Mouse (Mus musculus): Measurements from ENCODE around the gene Sc5d. TPM values are rescaled to one million over a fixed set of nuclear protein-coding genes. Genes with fewer than 3 reads are reported as not detected.

Gene Sc5d
- polyA plus RNA-seq, 1 experiment = 65.9 TPM

- TF ChIP-seq CTCF (IDR thresholded peaks at IDR 0.05; ENCODE audit: borderline replicate concordance, insufficient read depth, low read length) = no peak
- no peak for TF ChIP-seq POLR2A (IDR thresholded peaks at IDR 0.05; ENCODE audit: low read depth, low read length)
- H3K4me3 ChIP-seq (ENCODE audit: insufficient read depth, low read length) = no peak overlapping the region
- peaks cover 12% of the 10 kb centered on the region for H3K4me1 ChIP-seq (ENCODE audit: control insufficient read depth, insufficient read depth, low read length)
- no peak overlapping the region for H3K27ac ChIP-seq (ENCODE audit: insufficient read depth, low read length)
Observed at GRCm38 (mm10) chr9:42268371-42268770, 4.3 kb upstream of the Sc5d start.

- TF ChIP-seq CTCF (IDR thresholded peaks at IDR 0.05; ENCODE audit: borderline replicate concordance, insufficient read depth, low read length) = no peak
- no peak for TF ChIP-seq POLR2A (IDR thresholded peaks at IDR 0.05; ENCODE audit: low read depth, low read length)
- Histone ChIP-seq H3K4me1 (ENCODE audit: control insufficient read depth, insufficient read depth, low read length) (peaks cover 9% of the 10 kb centered on the region; the same call in 1 of the 2 replicates), H3K27ac (ENCODE audit: insufficient read depth, low read length) (no peak overlapping the region), H3K4me3 (ENCODE audit: insufficient read depth, low read length) (no peak overlapping the region)
Observed at GRCm38 (mm10) chr9:42265309-42265708, 1.3 kb upstream of the Sc5d start.

GRCm38 (mm10) chr9:42263709-42264111 lies 346 bp downstream of the Sc5d start:
- H3K4me3 ChIP-seq (ENCODE audit: insufficient read depth, low read length) = peak overlapping the region; percentile 96
- H3K4me1 ChIP-seq (ENCODE audit: control insufficient read depth, insufficient read depth, low read length) = peaks cover 9% of the 10 kb centered on the region; the same call in 1 of the 2 replicates
- peak overlapping the region; percentile 1; the same call in 1 of the 2 replicates for H3K27ac ChIP-seq (ENCODE audit: insufficient read depth, low read length)
- no peak for TF ChIP-seq POLR2A (IDR thresholded peaks at IDR 0.05; ENCODE audit: low read depth, low read length)
- TF ChIP-seq CTCF (IDR thresholded peaks at IDR 0.05; ENCODE audit: borderline replicate concordance, insufficient read depth, low read length) = no peak

DNA sequence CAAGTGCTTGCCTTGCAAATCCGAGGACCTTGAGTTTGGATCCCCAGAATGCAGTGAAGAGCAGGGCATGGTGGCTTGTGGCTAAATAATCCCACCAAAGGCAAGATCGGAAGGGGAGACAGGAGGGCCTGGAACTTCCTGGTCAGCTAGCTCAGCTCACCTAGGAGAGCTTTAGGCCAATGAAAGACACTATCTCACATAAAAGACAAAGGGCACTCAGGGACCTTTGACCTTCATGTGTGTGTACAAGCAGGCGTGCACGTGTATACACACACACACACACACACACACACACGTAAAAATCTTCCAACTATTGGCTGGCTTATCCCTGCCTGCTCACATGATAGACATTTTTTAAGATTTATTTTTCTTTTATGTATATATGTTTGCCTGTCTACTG lies 3.6 kb downstream of the Sc5d start:
- TF ChIP-seq CTCF (IDR thresholded peaks at IDR 0.05; ENCODE audit: borderline replicate concordance, insufficient read depth, low read length) (no peak), POLR2A (IDR thresholded peaks at IDR 0.05; ENCODE audit: low read depth, low read length) (no peak)
- H3K4me1 ChIP-seq (ENCODE audit: control insufficient read depth, insufficient read depth, low read length) = peaks cover 9% of the 10 kb centered on the region; the same call in 1 of the 2 replicates
- H3K27ac ChIP-seq (ENCODE audit: insufficient read depth, low read length) = no peak overlapping the region
- no peak overlapping the region for H3K4me3 ChIP-seq (ENCODE audit: insufficient read depth, low read length)

- Histone ChIP-seq H3K4me1 (ENCODE audit: control insufficient read depth, insufficient read depth, low read length) (no peaks in the 10 kb centered on the region), H3K27ac (ENCODE audit: insufficient read depth, low read length) (no peak overlapping the region), H3K4me3 (ENCODE audit: insufficient read depth, low read length) (no peak overlapping the region)
- TF ChIP-seq CTCF (IDR thresholded peaks at IDR 0.05; ENCODE audit: borderline replicate concordance, insufficient read depth, low read length) = no peak
- TF ChIP-seq POLR2A (IDR thresholded peaks at IDR 0.05; ENCODE audit: low read depth, low read length) = no peak
Observed at GRCm38 (mm10) chr9:42249112-42249511, 14.9 kb downstream of the Sc5d start.

DNA sequence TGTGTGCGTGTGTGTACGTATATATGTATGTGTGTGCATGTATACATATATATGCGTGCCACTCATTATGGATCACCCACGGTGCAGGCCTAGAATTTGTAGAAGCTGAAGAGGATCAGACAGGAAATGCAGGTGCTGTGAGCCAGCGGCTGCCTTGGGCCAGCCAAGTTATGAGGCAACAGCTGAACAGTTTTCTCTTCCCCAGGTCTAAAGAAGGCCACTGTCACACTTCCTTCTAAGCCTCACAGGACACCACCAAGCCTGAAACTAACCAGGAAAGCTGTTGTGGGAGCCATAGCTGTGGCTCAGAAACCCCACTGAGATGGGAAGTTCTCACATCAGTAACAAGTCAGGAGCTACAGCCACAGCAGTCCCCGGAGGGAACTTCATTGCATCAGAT lies 17.4 kb downstream of the Sc5d start:
- Histone ChIP-seq H3K4me3 (ENCODE audit: insufficient read depth, low read length) (no peak overlapping the region), H3K27ac (ENCODE audit: insufficient read depth, low read length) (no peak overlapping the region), H3K4me1 (ENCODE audit: control insufficient read depth, insufficient read depth, low read length) (no peaks in the 10 kb centered on the region)
- TF ChIP-seq POLR2A (IDR thresholded peaks at IDR 0.05; ENCODE audit: low read depth, low read length) = no peak

DNA sequence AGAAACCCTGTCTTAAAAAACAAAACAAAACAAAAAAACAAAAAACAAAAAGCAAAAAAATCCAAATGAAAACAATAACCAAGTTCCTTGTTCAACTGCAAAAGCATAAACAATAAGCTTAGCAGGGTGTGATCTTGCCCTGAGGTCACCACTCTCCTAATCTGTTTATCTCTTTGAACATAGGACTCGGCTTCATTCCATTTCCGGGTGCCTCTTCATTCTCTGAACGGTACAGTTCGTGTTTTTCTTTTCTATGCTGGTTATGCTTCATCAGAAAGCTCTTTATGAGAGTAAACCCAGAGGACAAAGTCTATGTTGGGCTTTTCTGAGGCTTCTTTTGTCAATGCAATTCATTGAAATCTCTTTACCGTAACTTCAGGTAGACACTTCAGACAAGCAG lies 19.9 kb downstream of the Sc5d start:
- H3K4me3 ChIP-seq (ENCODE audit: insufficient read depth, low read length) = no peak overlapping the region

DNA sequence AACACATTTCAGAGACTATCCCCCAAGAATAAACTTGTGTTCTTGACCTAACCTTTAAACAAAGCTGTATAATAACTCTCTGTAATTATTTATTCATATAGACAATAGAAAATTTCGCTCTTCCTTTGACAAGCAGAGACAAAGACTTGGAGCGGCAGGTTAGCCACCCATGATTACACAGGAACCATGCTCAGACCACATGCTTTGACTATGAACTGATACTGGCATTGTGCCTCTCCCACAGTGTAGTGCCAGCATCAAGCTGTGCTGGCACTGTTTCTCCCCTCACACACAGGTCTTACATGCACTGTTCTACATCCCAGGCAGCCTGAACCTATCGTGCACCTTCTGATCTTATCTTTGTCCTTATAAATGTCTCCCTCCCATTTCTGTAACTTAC lies 23.0 kb downstream of the Sc5d start:
- Histone ChIP-seq H3K4me3 (ENCODE audit: insufficient read depth, low read length) (no peak overlapping the region), H3K27ac (ENCODE audit: insufficient read depth, low read length) (no peak overlapping the region), H3K4me1 (ENCODE audit: control insufficient read depth, insufficient read depth, low read length) (no peaks in the 10 kb centered on the region)
- TF ChIP-seq CTCF (IDR thresholded peaks at IDR 0.05; ENCODE audit: borderline replicate concordance, insufficient read depth, low read length) = no peak
- TF ChIP-seq POLR2A (IDR thresholded peaks at IDR 0.05; ENCODE audit: low read depth, low read length) = no peak

More for the DNA sequence above, 19.9 kb downstream of the Sc5d start:
- Histone ChIP-seq H3K4me1 (ENCODE audit: control insufficient read depth, insufficient read depth, low read length) (no peaks in the 10 kb centered on the region), H3K27ac (ENCODE audit: insufficient read depth, low read length) (no peak overlapping the region)
- TF ChIP-seq POLR2A (IDR thresholded peaks at IDR 0.05; ENCODE audit: low read depth, low read length) (no peak), CTCF (IDR thresholded peaks at IDR 0.05; ENCODE audit: borderline replicate concordance, insufficient read depth, low read length) (no peak)

DNA sequence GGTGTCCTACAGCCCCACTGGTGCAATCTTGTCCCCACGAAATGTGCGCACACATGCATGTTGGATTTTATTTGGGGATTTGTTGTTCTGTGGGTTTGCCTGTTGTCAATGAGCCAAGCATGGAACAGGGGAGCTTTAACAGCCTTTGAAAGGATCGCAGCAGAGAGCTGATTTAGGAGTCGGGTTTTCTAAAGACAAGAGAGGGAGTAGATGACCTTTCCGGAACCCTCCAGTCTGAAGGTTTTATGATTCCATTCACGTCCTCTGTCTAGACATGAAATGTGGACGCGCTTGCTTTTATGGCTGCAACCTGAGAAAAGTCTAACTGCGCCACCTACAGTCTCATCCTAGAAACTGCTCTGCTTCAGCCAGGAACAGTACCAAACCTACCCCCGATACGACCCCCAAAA lies 23.5 kb downstream of the Sc5d start:
- Histone ChIP-seq H3K27ac (ENCODE audit: insufficient read depth, low read length) (no peak overlapping the region), H3K4me1 (ENCODE audit: control insufficient read depth, insufficient read depth, low read length) (no peaks in the 10 kb centered on the region), H3K4me3 (ENCODE audit: insufficient read depth, low read length) (no peak overlapping the region)
- TF ChIP-seq POLR2A (IDR thresholded peaks at IDR 0.05; ENCODE audit: low read depth, low read length) (no peak), CTCF (IDR thresholded peaks at IDR 0.05; ENCODE audit: borderline replicate concordance, insufficient read depth, low read length) (no peak)

- no peaks in the 10 kb centered on the region for H3K4me1 ChIP-seq (ENCODE audit: control insufficient read depth, insufficient read depth, low read length)
- H3K27ac ChIP-seq (ENCODE audit: insufficient read depth, low read length) = no peak overlapping the region
- TF ChIP-seq CTCF (IDR thresholded peaks at IDR 0.05; ENCODE audit: borderline replicate concordance, insufficient read depth, low read length) (no peak), POLR2A (IDR thresholded peaks at IDR 0.05; ENCODE audit: low read depth, low read length) (no peak)
- H3K4me3 ChIP-seq (ENCODE audit: insufficient read depth, low read length) = no peak overlapping the region
Observed at GRCm38 (mm10) chr9:42238827-42239226, 25.2 kb downstream of the Sc5d start.

- Histone ChIP-seq H3K4me1 (ENCODE audit: control insufficient read depth, insufficient read depth, low read length) (no peaks in the 10 kb centered on the region), H3K4me3 (ENCODE audit: insufficient read depth, low read length) (no peak overlapping the region)
- TF ChIP-seq POLR2A (IDR thresholded peaks at IDR 0.05; ENCODE audit: low read depth, low read length) (no peak), CTCF (IDR thresholded peaks at IDR 0.05; ENCODE audit: borderline replicate concordance, insufficient read depth, low read length) (no peak)
Observed at GRCm38 (mm10) chr9:42231116-42231515, 32.9 kb downstream of the Sc5d start.

More at GRCm38 (mm10) chr9:42231116-42231515, 32.9 kb downstream of the Sc5d start:
- H3K27ac ChIP-seq (ENCODE audit: insufficient read depth, low read length) = no peak overlapping the region

All from embryonic fibroblast, embryonic 13.5 days (primary cell).